Mouse (Mus musculus) ES-E14 (cell line): ENCODE results near the gene Pdzd2. TPM values are rescaled to one million over a fixed set of nuclear protein-coding genes. Genes with fewer than 3 reads are reported as not detected.

Experiments
- DNase-seq: peaks from one replicate; pipeline ENCODE4 v3.0.0-alpha.2; 2013; ENCODE audit warnings: low read depth, low spot score
- H3K27ac ChIP-seq: 2 replicates; pipeline ENCODE4 v1.5.1; 2012; ENCODE audit warnings: low read depth, mild to moderate bottlenecking, low read length, moderate library complexity, mixed read lengths; ENCODE audit not compliant: poor library complexity, insufficient read depth, severe bottlenecking
- H3K36me3 ChIP-seq: 2 replicates; pipeline ENCODE4 v1.6.1; 2012; ENCODE audit warnings: mild to moderate bottlenecking, low read length, moderate library complexity, mixed read lengths; ENCODE audit not compliant: control insufficient read depth, poor library complexity, insufficient read depth, severe bottlenecking
- H3K4me1 ChIP-seq, 2 experiments: fragments of 150-350 bp in 1 of 2; sonication (generic) in 1 of 2; 2 replicates each; pipeline ENCODE4 v1.6.1; 2012; ENCODE audit warnings: low read length in 2 of 2, mild to moderate bottlenecking in 1 of 2, mixed read lengths in 1 of 2; ENCODE audit not compliant: control insufficient read depth in 2 of 2, insufficient read depth in 2 of 2, poor library complexity in 1 of 2
- H3K4me3 ChIP-seq, 2 experiments: fragments of 150-350 bp in 1 of 2; sonication (generic) in 1 of 2; 2 replicates each; pipeline ENCODE4 v1.5.1; 2012; ENCODE audit warnings: low read length in 2 of 2, low read depth in 1 of 2, mild to moderate bottlenecking in 1 of 2, mixed read lengths in 1 of 2; ENCODE audit not compliant: insufficient read depth in 1 of 2, poor library complexity in 1 of 2, severe bottlenecking in 1 of 2
- H3K9ac ChIP-seq: 2 replicates; pipeline ENCODE4 v1.6.1; 2012; ENCODE audit warnings: low read depth, mild to moderate bottlenecking, low read length, mixed read lengths; ENCODE audit not compliant: poor library complexity, insufficient read depth, severe bottlenecking
- H3K9me3 ChIP-seq: fragments of 150-350 bp; sonication (generic); 2 replicates; pipeline ENCODE4 v1.6.1; 2012; ENCODE audit warnings: low read depth, mild to moderate bottlenecking, low read length; ENCODE audit not compliant: control insufficient read depth, insufficient read depth
- CHD2 ChIP-seq: IDR thresholded peaks from 2 replicates; pipeline ENCODE4 v1.6.1; 2014; ENCODE audit warnings: mild to moderate bottlenecking, low read depth, low read length, inconsistent platforms
- HCFC1 ChIP-seq: IDR thresholded peaks from 2 replicates; pipeline ENCODE4 v1.6.1; 2012; ENCODE audit warnings: low read length, inconsistent platforms, borderline replicate concordance; ENCODE audit not compliant: insufficient read depth
- MAFK ChIP-seq: IDR thresholded peaks from 2 replicates; pipeline ENCODE4 v1.6.1; 2014; ENCODE audit warnings: mild to moderate bottlenecking, low read depth, low read length, inconsistent platforms; ENCODE audit not compliant: insufficient read depth
- ZC3H11A ChIP-seq: IDR thresholded peaks from 2 replicates; pipeline ENCODE4 v1.6.1; 2012; ENCODE audit warnings: low read depth, mild to moderate bottlenecking, inconsistent platforms, low read length, borderline replicate concordance
- ZNF384 ChIP-seq: IDR thresholded peaks from 2 replicates; pipeline ENCODE4 v1.6.1; 2012; ENCODE audit warnings: low read depth, low read length, inconsistent platforms
- in situ Hi-C, 2 experiments: fragments of 600-800 bp; cut with MboI; formaldehyde crosslinking; loops; one replicate each; pipeline ENCODE4 v1.15.1; 2025; ENCODE audit warnings: low sequenced_read_pairs in 2 of 2, inconsistent platforms in 1 of 2; ENCODE audit not compliant: unreplicated experiment in 2 of 2
- total RNA-seq: library from RNA; depleted of rRNA; stranded (reverse); fragments of 300-350 nt; gene quantifications from 2 replicates; pipeline ENCODE4 v1.2.3, GENCODE M21; 2012

Gene Pdzd2
- total RNA-seq, 1 experiment, result 6.3 TPM

- no peak for DNase-seq
- H3K9me3 ChIP-seq, result no peaks in the 10 kb centered on the region
- H3K27ac ChIP-seq, result no peak overlapping the region
- H3K36me3 ChIP-seq, result no peaks in the 10 kb centered on the region
- TF ChIP-seq HCFC1 (no peak), CHD2 (no peak), ZC3H11A (no peak), MAFK (no peak), ZNF384 (no peak)
- in situ Hi-C loops, result no loop called here
- H3K4me3 ChIP-seq, result no peak overlapping the region
- no peak overlapping the region for H3K9ac ChIP-seq
- no peaks in the 10 kb centered on the region for H3K4me1 ChIP-seq
Measured at GRCm38 (mm10) chr15:12608090-12608489, 131.6 kb downstream of the Pdzd2 start.

- H3K36me3 ChIP-seq, result no peaks in the 10 kb centered on the region
- no peak overlapping the region for H3K27ac ChIP-seq
- no peaks in the 10 kb centered on the region for H3K9me3 ChIP-seq
- in situ Hi-C loops, result no loop called here
- DNase-seq, result no peak
- H3K4me1 ChIP-seq, result no peaks in the 10 kb centered on the region
- H3K4me3 ChIP-seq, result no peak overlapping the region
- no peak for TF ChIP-seq HCFC1
- TF ChIP-seq ZC3H11A, result no peak
- no peak overlapping the region for H3K9ac ChIP-seq
Measured at GRCm38 (mm10) chr15:12606306-12606705, 133.4 kb downstream of the Pdzd2 start.

GRCm38 (mm10) chr15:12605239-12605993 is 134.3 kb downstream of the Pdzd2 start:
- TF ChIP-seq ZC3H11A (no peak), CHD2 (no peak), ZNF384 (no peak)
- Histone ChIP-seq H3K4me3 (no peak overlapping the region), H3K9ac (no peak overlapping the region), H3K4me1 (no peaks in the 10 kb centered on the region), H3K27ac (no peak overlapping the region), H3K9me3 (no peaks in the 10 kb centered on the region), H3K36me3 (no peaks in the 10 kb centered on the region)
- DNase-seq, result no peak
- in situ Hi-C loops, result no loop called here

- TF ChIP-seq ZNF384 (no peak), ZC3H11A (no peak), MAFK (no peak), HCFC1 (no peak), CHD2 (no peak)
- Histone ChIP-seq H3K36me3 (no peaks in the 10 kb centered on the region), H3K27ac (no peak overlapping the region), H3K9ac (no peak overlapping the region), H3K9me3 (no peaks in the 10 kb centered on the region), H3K4me3 (no peak overlapping the region), H3K4me1 (no peaks in the 10 kb centered on the region)
- in situ Hi-C loops, result no loop called here
- DNase-seq, result no peak
Measured at GRCm38 (mm10) chr15:12603674-12604073, 136.1 kb downstream of the Pdzd2 start.

GRCm38 (mm10) chr15:12593094-12593493 is 146.6 kb downstream of the Pdzd2 start:
- no peak overlapping the region for H3K9ac ChIP-seq
- no peak for DNase-seq
- no peaks in the 10 kb centered on the region for H3K9me3 ChIP-seq
- no peaks in the 10 kb centered on the region for H3K36me3 ChIP-seq
- TF ChIP-seq HCFC1, result no peak
- no peak for TF ChIP-seq ZNF384
- no peak for TF ChIP-seq MAFK
- no peak for TF ChIP-seq ZC3H11A
- TF ChIP-seq CHD2, result no peak
- no peak overlapping the region for H3K4me3 ChIP-seq
- no peak overlapping the region for H3K27ac ChIP-seq
- H3K4me1 ChIP-seq, result no peaks in the 10 kb centered on the region
- in situ Hi-C loops, result loop anchor here in 1 of 2 experiments (10.0 kb wide), 1 partner anchor 202 kb away; no protein-coding TSS in a partner anchor
